Mouse (Mus musculus) left cerebral cortex, adult 8-10 months (tissue): ENCODE results near the gene Mrps2. TPM values are rescaled to one million over a fixed set of nuclear protein-coding genes. Genes with fewer than 3 reads are reported as not detected.
"Not testable (repeated sequence)": the region's sequence is repeated elsewhere in the genome, so short reads cannot be mapped to it uniquely, and the experiment has no call there.

Source experiments
- DNase-seq, 2 experiments: peaks; one replicate each; pipeline ENCODE4 v3.0.0; 2022; ENCODE audit warnings: low spot score in 2 of 2
- total RNA-seq, 4 experiments: library from RNA; stranded (reverse); gene quantifications; 2 replicates each; pipeline ENCODE4 v1.2.4; 2022

Mrps2 gene
- total RNA-seq, 4 experiments from 2014 or later = 37.5 to 40.1 (median 38.5) TPM

DNA sequence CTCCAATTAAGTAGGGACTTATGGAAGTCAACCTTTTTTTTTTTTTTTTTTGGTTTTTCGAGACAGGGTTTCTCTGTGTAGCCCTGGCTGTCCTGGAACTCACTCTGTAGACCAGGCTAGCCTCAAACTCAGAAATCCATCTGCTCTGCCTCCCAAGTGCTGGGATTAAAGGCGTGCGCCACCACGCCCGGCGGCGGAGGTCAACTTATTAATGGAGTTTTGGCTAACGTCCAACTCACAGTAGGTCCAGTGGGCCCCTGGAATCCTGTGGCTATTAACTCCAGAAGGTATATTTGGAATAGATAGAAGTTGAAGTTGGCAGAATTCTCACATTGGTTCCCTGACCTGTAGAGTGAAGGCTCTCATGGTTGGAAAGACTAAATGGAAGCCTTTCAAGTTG, 4.1 kb downstream of the Mrps2 start:
- not testable (repeated sequence) for DNase-seq

GRCm38 (mm10) chr2:28477993-28478392, 10.1 kb downstream of the Mrps2 start:
- DNase-seq = not testable (repeated sequence)

GRCm38 (mm10) chr2:28479208-28480204, 11.6 kb downstream of the Mrps2 start:
- no peak for DNase-seq

GRCm38 (mm10) chr2:28483861-28484260, 16.0 kb downstream of the Mrps2 start:
- DNase-seq = no peak

GRCm38 (mm10) chr2:28494521-28494920, 26.7 kb downstream of the Mrps2 start:
- DNase-seq = no peak

GRCm38 (mm10) chr2:28495207-28495756, 27.4 kb downstream of the Mrps2 start:
- DNase-seq = no peak

- no peak for DNase-seq
Observed at GRCm38 (mm10) chr2:28495801-28496595, 28.1 kb downstream of the Mrps2 start.

- no peak for DNase-seq
Observed at GRCm38 (mm10) chr2:28496671-28497070, 28.8 kb downstream of the Mrps2 start, which contains the start of gene Gbgt1. Gene Gbgt1, plus strand, starts transcription at chr2:28496891.

GRCm38 (mm10) chr2:28497561-28497960, 29.7 kb downstream of the Mrps2 start:
- no peak for DNase-seq

- DNase-seq = no peak
Observed at GRCm38 (mm10) chr2:28498431-28498830, 30.6 kb downstream of the Mrps2 start.

DNA sequence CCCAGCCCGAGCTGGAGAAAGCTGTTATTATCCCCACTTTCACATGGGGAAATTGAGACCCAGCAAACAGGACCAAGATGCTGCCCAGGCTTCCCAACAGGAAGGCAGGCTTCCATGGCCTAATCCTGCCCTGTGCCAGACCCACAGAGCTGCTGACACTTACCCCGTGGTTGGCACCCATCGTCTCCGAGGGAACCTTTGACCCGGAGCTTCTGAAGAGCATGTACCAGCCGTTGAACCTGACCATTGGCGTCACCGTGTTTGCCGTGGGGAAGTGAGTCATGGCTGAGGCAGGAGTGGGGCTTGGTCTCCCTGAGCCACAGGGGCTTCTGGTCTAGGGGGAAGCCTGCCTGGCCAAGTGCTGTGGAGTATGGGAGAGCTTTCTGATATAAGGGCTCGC, 35.1 kb downstream of the Mrps2 start:
- no peak for DNase-seq

- DNase-seq = peak in 1 of 2 experiments; percentile 1
Observed at GRCm38 (mm10) chr2:28504676-28505075, 36.8 kb downstream of the Mrps2 start.

DNA sequence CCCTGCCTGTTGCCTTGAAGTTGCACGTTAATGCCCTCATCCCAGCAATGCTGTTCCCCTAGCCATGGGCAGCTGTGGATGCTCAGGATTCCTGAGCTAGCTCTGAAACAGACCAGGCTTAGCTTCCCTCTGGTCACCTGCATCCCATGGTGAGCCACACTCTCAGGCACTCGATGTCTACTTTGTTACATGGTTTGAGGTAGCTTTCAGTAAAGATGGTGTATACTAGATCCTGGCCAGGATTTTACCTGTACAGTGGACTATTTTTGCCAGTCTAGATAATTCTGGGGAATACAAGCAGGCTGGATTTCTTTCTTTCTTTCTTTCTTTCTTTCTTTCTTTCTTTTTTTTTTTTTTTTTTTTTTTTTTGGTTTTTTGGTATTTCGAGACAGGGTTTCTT, 37.9 kb downstream of the Mrps2 start, which contains the start of gene Gm10134:
Gene Gm10134 (plus strand): TSS at position 301 of the 400 bp plus-strand sequence.
- DNase-seq = no peak

GRCm38 (mm10) chr2:28506291-28506690, 38.4 kb downstream of the Mrps2 start:
- DNase-seq = peak in 1 of 2 experiments; percentile 2

GRCm38 (mm10) chr2:28511600-28511999, 43.7 kb downstream of the Mrps2 start:
- not testable (repeated sequence) for DNase-seq

DNA sequence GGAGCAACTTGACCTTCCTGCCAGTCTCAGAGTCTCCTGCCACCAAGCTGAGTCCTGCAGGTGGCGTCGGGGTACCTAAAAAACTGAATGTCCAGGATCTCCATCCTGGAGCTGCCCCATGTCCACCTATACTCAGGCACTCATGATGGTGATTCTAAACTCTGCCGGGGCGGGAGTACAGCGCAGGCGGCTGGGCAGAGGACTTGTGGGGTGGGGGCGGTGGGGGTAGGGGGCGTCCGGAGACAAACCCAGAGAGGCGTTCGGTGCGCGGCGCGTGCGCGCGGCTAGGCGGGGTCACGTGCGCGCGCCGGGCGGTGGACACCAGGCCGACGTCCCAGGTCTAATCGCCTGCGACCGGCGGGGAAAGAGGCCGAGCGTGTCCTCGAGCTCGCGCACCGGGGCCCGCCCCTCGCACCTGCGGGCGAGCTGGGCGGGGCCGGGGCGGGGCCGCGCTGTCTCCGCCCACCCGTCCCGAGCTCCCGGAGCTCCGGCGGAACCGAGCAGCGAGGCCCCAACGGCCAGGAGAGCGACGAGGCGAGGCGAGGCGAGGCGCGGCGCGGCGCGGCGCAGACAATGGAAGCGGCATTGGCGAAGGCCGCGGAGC, 45.0 kb downstream of the Mrps2 start, which contains the start of gene Ralgds:
Gene Ralgds (plus strand): TSS at position 328 of the 604 bp plus-strand sequence.
- peak in 1 of 2 experiments; percentile 57 for DNase-seq

- DNase-seq = peak; percentile 27 to 36
Observed at GRCm38 (mm10) chr2:28513431-28514370, 45.8 kb downstream of the Mrps2 start.

DNA sequence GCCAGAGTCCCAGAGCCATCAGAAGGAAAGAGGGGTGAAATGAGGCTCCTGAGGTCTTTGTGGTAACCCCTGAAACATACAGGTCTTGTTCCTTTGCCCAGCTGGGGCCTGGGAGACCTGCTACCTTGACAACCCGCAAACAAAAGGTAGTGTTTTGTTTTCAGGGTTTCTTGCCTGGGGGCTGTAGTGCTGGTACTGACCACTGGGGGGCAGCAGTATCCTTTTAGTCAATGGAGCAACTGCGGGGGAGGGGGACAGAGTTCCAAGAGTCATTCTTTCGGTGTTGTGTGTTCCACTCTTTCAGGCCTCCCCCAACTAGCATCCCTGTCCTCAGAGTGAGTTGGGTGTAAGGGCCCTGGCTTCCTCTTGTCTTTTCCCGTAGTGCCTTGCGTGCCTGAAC, 46.6 kb downstream of the Mrps2 start:
- peak in 1 of 2 experiments; percentile 70 for DNase-seq

DNA sequence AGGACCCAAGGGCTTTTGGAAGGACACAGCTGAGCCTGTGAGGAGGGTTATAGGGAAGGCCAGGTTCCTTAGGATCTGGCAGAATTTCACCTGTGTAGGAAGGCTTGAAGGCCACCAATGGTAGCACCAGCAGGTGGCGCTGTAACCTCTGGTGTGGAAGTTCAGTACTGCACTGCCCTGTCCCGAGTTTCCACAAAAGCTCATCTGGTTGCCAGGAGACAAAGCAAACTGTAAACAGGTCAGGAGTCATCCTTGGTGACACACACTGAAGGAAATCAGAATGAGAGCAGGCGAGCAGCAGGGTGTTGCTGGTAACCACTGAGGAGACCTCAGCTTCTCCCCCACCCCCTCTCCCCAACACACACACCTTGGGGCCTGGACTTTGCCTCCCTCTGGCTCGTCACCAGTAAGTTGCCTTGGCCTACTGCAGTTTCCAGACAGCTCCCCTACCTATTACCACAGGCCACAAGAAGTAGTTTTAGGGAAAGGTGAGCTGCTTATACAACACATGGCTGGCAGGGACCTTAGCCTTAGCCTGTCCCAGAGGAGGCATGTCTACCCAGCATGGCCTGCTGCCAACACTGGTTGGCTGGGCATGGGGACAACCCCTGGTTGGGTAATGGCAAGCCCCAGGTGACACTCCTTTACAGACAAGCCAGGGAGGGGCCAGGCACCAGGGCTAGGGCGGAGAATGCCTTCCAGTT, 49.5 kb downstream of the Mrps2 start:
- no peak for DNase-seq
